ENCODE assay signal across 27 mouse cellular contexts in the genomic region with DNA sequence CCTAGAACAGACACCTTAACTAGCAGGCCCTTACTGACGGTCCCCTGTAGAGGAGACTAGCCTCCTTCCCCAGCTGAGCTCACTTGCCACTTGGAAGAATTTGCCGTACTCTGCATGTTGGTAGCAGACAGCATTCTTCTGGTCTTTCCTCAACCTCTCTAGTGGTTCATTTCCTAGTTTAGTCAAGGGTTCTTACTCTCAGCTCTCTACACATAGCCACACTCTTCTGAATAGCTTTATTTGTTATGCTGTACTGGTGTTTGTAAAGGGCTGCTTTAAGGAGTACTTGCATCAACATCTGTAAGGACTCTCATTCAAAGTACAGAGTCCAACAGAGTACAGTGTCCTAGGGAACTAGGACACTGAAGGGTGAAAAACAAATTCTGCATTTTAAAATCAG. TPM values are rescaled to one million over a fixed set of nuclear protein-coding genes. Genes with fewer than 3 reads are reported as not detected.
DNase-seq lines count a peak whose midpoint lies in the region; ATAC-seq lines count a peak whose summit lies in the region.
"Had no signal": no experiment of that assay in that cellular context is flagged by ENCODE, and none has a peak within 500 bp of the region (broad histone marks: within the 10 kb centered on the region; RNA-seq: fewer than 3 reads in every experiment).

No protein-coding gene starts in this region.

- H3K4me1 ChIP-seq in lung, embryonic 15.5 days = peaks cover 13% of the 10 kb centered on the region; the same call in 1 of the 2 replicates
- H3K4me1 ChIP-seq in hindbrain, embryonic 11.5 days (replicated peaks; ENCODE audit: control insufficient read depth, insufficient read depth, low read length) = no peaks in the 10 kb centered on the region
- H3K4me1 ChIP-seq: hindbrain, embryonic 10.5 days; neural tube, embryonic 13.5 days had no signal

- no peak overlapping the region for H3K9ac ChIP-seq in lung, embryonic 15.5 days
- no peak overlapping the region for H3K9ac ChIP-seq in hindbrain, embryonic 11.5 days (ENCODE audit: low read depth, low read length)
- H3K9ac ChIP-seq: forebrain, embryonic 12.5 days; forebrain, postnatal 0 days; limb, embryonic 13.5 days; midbrain, embryonic 12.5 days; neural tube, embryonic 13.5 days had no signal

- H3K27me3 ChIP-seq in lung, embryonic 15.5 days = no peaks in the 10 kb centered on the region
- H3K27me3 ChIP-seq in hindbrain, embryonic 11.5 days (ENCODE audit: control insufficient read depth, insufficient read depth, low read length) = no peaks in the 10 kb centered on the region
- H3K27me3 ChIP-seq: forebrain, embryonic 12.5 days; limb, embryonic 13.5 days; megakaryocyte, embryonic 14.5 days; midbrain, embryonic 12.5 days; neural tube, embryonic 13.5 days had no signal

- DNase-seq in lung, postnatal 10 days = no peak
- peak; percentile 59 for DNase-seq in R1 (ENCODE audit: low read depth, low spot score)
- DNase-seq in lung, postnatal 25 days (ENCODE audit: low spot score) = peak; percentile 68
- no peak for DNase-seq in adipocyte (ENCODE audit: low spot score)
- no peak for DNase-seq in hindbrain, embryonic 11.5 days (ENCODE audit: low spot score)
- DNase-seq in left cerebral cortex, adult 11 months (ENCODE audit: low spot score) = no peak
- DNase-seq: adrenal gland, postnatal 25 days; cerebellum, adult 18-20 months; cerebellum, postnatal 10 days; forebrain, postnatal 0 days; gastrocnemius, postnatal 10 days; heart, postnatal 14 days; kidney, adult 18-20 months; right cerebral cortex, postnatal 4 days; thymus, adult 2 months; thymus, postnatal 36 days had no signal

- ATAC-seq in lung, embryonic 15.5 days (ENCODE audit: borderline replicate concordance, extremely low read depth, low FRiP score, low TSS enrichment) = peak; percentile 76
- no peak for ATAC-seq in hindbrain, embryonic 11.5 days (ENCODE audit: low FRiP score)
- ATAC-seq: forebrain, postnatal 0 days; hindbrain, embryonic 16.5 days had no signal

- no peak overlapping the region for H3K27ac ChIP-seq in lung, embryonic 15.5 days
- no peak overlapping the region for H3K27ac ChIP-seq in hindbrain, embryonic 11.5 days (ENCODE audit: low read depth, low read length)
- H3K27ac ChIP-seq: forebrain, embryonic 12.5 days; hindbrain, embryonic 10.5 days; kidney, postnatal 0 days; left cerebral cortex, adult 2 months; limb, embryonic 13.5 days; midbrain, embryonic 12.5 days; neural tube, embryonic 13.5 days had no signal

- no peaks in the 10 kb centered on the region for H3K36me3 ChIP-seq in lung, embryonic 15.5 days
- no peaks in the 10 kb centered on the region for H3K36me3 ChIP-seq in hindbrain, embryonic 11.5 days (ENCODE audit: control insufficient read depth, insufficient read depth, low read length)
- H3K36me3 ChIP-seq: forebrain, embryonic 12.5 days; hindbrain, embryonic 10.5 days; limb, embryonic 13.5 days; midbrain, embryonic 12.5 days; neural tube, embryonic 13.5 days had no signal

- no peak overlapping the region for H3K4me2 ChIP-seq in lung, embryonic 15.5 days
- no peak overlapping the region for H3K4me2 ChIP-seq in hindbrain, embryonic 11.5 days (replicated peaks; ENCODE audit: low read depth, low read length)
- H3K4me2 ChIP-seq: forebrain, embryonic 12.5 days; limb, embryonic 13.5 days; liver, embryonic 11.5 days; midbrain, embryonic 12.5 days; neural tube, embryonic 13.5 days had no signal

- 53% methylated on average over 2 of the region's 2 CpGs for WGBS in lung, embryonic 15.5 days
- WGBS in hindbrain, embryonic 11.5 days = 71% methylated on average over 2 of the region's 2 CpGs

- H3K9me3 ChIP-seq in lung, embryonic 15.5 days = no peaks in the 10 kb centered on the region
- H3K9me3 ChIP-seq in hindbrain, embryonic 11.5 days (ENCODE audit: control insufficient read depth, low read length) = no peaks in the 10 kb centered on the region
- H3K9me3 ChIP-seq: forebrain, embryonic 12.5 days; hindbrain, embryonic 10.5 days; limb, embryonic 13.5 days; megakaryocyte, embryonic 14.5 days; midbrain, embryonic 12.5 days; neural tube, embryonic 13.5 days had no signal

- H3K4me3 ChIP-seq in lung, embryonic 15.5 days = no peak overlapping the region
- H3K4me3 ChIP-seq in hindbrain, embryonic 11.5 days (ENCODE audit: low read depth, low read length) = no peak overlapping the region
- H3K4me3 ChIP-seq: forebrain, embryonic 12.5 days; hindbrain, embryonic 10.5 days; left cerebral cortex, adult 2 months; limb, embryonic 13.5 days; megakaryocyte, embryonic 14.5 days; midbrain, embryonic 12.5 days; neural tube, embryonic 13.5 days had no signal

RNA-seq across cellular contexts. Expression of a gene that starts 29.2 kb away (rescaled TPM):
- polyA plus RNA-seq in lung, embryonic 15.5 days (2015; fragmentation: Nextera tagmentation; extraction: Ambion mirVana) = 41.3 and 42.7 TPM in 2 replicates
- 78.5 and 99.9 TPM in 2 replicates for polyA plus RNA-seq in hindbrain, embryonic 11.5 days (2014; fragmentation: Nextera tagmentation; extraction: Ambion mirVana)

Comparison
In these comparisons a context has a peak if more than half of its experiments do, and no peak if none do; other contexts are left out.
1. DNase-seq: peak in R1 (single experiment) and lung, postnatal 25 days (single experiment); none in lung, postnatal 10 days (single experiment), adipocyte (single experiment), hindbrain, embryonic 11.5 days (single experiment) and left cerebral cortex, adult 11 months (single experiment).